9 mouse cellular contexts compared by ENCODE assay signal in the genomic region with DNA sequence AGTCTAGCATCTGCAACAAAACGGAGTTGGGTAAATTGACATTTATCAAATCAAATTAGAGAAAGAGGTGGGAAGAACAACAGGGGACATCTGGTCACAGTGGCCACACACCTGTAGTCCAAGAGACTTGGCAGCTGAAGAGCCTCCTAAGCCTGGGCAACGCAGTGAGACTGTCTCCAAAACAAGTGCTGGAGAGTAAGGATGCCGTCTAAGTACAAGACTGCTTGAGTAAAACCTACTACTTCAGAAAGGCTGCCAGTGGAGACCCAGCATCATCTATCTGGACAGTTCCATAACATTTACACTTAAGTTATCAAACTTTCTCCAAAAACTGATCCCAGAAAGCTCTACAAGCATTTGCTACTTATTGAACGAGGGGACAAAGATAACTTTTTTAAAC. TPM values are rescaled to one million over a fixed set of nuclear protein-coding genes. Genes with fewer than 3 reads are reported as not detected.
DNase-seq lines count a peak whose midpoint lies in the region; ATAC-seq and TF ChIP-seq lines count a peak whose summit lies in the region.
"Had no signal": no experiment of that assay in that cellular context is flagged by ENCODE, and none has a peak within 500 bp of the region (broad histone marks: within the 10 kb centered on the region; RNA-seq: fewer than 3 reads in every experiment).

No protein-coding gene starts in this region.

- no peak overlapping the region for H3K9ac ChIP-seq in hindbrain, postnatal 0 days (replicated peaks; ENCODE audit: low read length)
- no peak overlapping the region for H3K9ac ChIP-seq in midbrain, embryonic 15.5 days

- 84% methylated on average over 4 of the region's 4 CpGs for WGBS in forebrain, embryonic 10.5 days
- 37% methylated on average over 4 of the region's 4 CpGs for WGBS in hindbrain, postnatal 0 days
- WGBS in midbrain, embryonic 15.5 days = 53% methylated on average over 4 of the region's 4 CpGs

- no peak overlapping the region for H3K27ac ChIP-seq in layer of hippocampus, adult 2 months
- H3K27ac ChIP-seq in forebrain, embryonic 10.5 days = no peak overlapping the region
- no peak overlapping the region for H3K27ac ChIP-seq in hindbrain, postnatal 0 days
- no peak overlapping the region for H3K27ac ChIP-seq in midbrain, embryonic 15.5 days

- no peaks in the 10 kb centered on the region for H3K9me3 ChIP-seq in forebrain, embryonic 10.5 days
- no peaks in the 10 kb centered on the region for H3K9me3 ChIP-seq in hindbrain, postnatal 0 days (ENCODE audit: low read length)
- H3K9me3 ChIP-seq in midbrain, embryonic 15.5 days = no peaks in the 10 kb centered on the region

- no peaks in the 10 kb centered on the region for H3K27me3 ChIP-seq in forebrain, embryonic 10.5 days (ENCODE audit: poor library complexity, severe bottlenecking)
- no peaks in the 10 kb centered on the region for H3K27me3 ChIP-seq in hindbrain, postnatal 0 days (ENCODE audit: insufficient read depth, low read length)
- no peaks in the 10 kb centered on the region for H3K27me3 ChIP-seq in midbrain, embryonic 15.5 days (replicated peaks)

- peak overlapping the region; percentile 25 for H3K4me3 ChIP-seq in layer of hippocampus, adult 2 months
- H3K4me3 ChIP-seq in forebrain, embryonic 10.5 days = peak overlapping the region; percentile 97
- 0 out of 2 replicates have a peak overlapping the region, but pooled peaks have one; percentile 1 for H3K4me3 ChIP-seq in hindbrain, postnatal 0 days (ENCODE audit: low read length)
- H3K4me3 ChIP-seq in midbrain, embryonic 15.5 days = no peak overlapping the region

- no peak for DNase-seq in layer of hippocampus, adult 2 months (ENCODE audit: low spot score in 2 of 2)
- no peak for DNase-seq in layer of hippocampus, adult 8-10 months (ENCODE audit: low spot score in 2 of 2)
- DNase-seq in forebrain, embryonic 10.5 days (ENCODE audit: extremely low spot score, low spot score) = no peak
- DNase-seq in hindbrain, postnatal 0 days (ENCODE audit: low spot score) = no peak
- DNase-seq in layer of hippocampus, postnatal 14 days (ENCODE audit: low spot score in 2 of 2) = no peak
- DNase-seq in adipocyte (ENCODE audit: low spot score) = no peak
- DNase-seq in embryo, embryonic 9.5 days (ENCODE audit: extremely low spot score) = no peak
- DNase-seq: kidney, postnatal 36 days had no signal

- peaks cover 43% of the 10 kb centered on the region for H3K4me1 ChIP-seq in forebrain, embryonic 10.5 days
- H3K4me1 ChIP-seq in hindbrain, postnatal 0 days (ENCODE audit: insufficient read depth, low read length) = peaks cover 17% of the 10 kb centered on the region
- H3K4me1 ChIP-seq in midbrain, embryonic 15.5 days = peaks cover 44% of the 10 kb centered on the region

- peaks cover 72% of the 10 kb centered on the region for H3K36me3 ChIP-seq in forebrain, embryonic 10.5 days (replicated peaks)
- no peaks in the 10 kb centered on the region for H3K36me3 ChIP-seq in hindbrain, postnatal 0 days (ENCODE audit: insufficient read depth, low read length)
- H3K36me3 ChIP-seq in midbrain, embryonic 15.5 days (replicated peaks) = no peaks in the 10 kb centered on the region

- H3K4me2 ChIP-seq in hindbrain, postnatal 0 days (ENCODE audit: low read depth, low read length) = peak overlapping the region; percentile 78
- H3K4me2 ChIP-seq in midbrain, embryonic 15.5 days = peak overlapping the region; percentile 86

- ATAC-seq in hindbrain, postnatal 0 days = no peak
- ATAC-seq in midbrain, embryonic 15.5 days (replicated peaks) = no peak

- TF ChIP-seq CTCF in layer of hippocampus, adult 2 months (conservative IDR thresholded peaks at IDR 0.05) = no peak
- TF ChIP-seq CTCF in hindbrain, postnatal 0 days (IDR thresholded peaks at IDR 0.05; ENCODE audit: low read depth) = no peak

RNA-seq across cellular contexts. Expression of a gene that starts 3.7 kb away (rescaled TPM):
- total RNA-seq in layer of hippocampus, adult 2 months (2021) = 100 to 1,000 TPM; 210 to 225 TPM
- total RNA-seq in layer of hippocampus, adult 8-10 months (2022) = 100 to 1,000 TPM; 171 to 222 (median 202) TPM
- 200 and 207 TPM in 2 replicates for polyA plus RNA-seq in forebrain, embryonic 10.5 days (2016; fragmentation: Nextera tagmentation; extraction: Ambion mirVana)
- 28.6 and 30.2 TPM in 2 replicates for total RNA-seq in hindbrain, postnatal 0 days (2014; rRNA removed)
- 95.9 and 103 TPM in 2 replicates for polyA plus RNA-seq in hindbrain, postnatal 0 days (2015; fragmentation: Nextera tagmentation; extraction: Ambion mirVana)
- 156 and 180 TPM in 2 replicates for polyA plus RNA-seq in midbrain, embryonic 15.5 days (2015; fragmentation: Nextera tagmentation; extraction: Ambion mirVana)
- 100 to 1,000 TPM; 215 to 229 TPM for total RNA-seq in layer of hippocampus, postnatal 14 days (2021)

RNA-seq across cellular contexts. Expression of a gene that starts 3.8 kb away (rescaled TPM):
- total RNA-seq in layer of hippocampus, adult 2 months (2021) = 1 to 10 TPM; 1.4 to 2.2 TPM
- total RNA-seq in layer of hippocampus, adult 8-10 months (2022) = 1 to 10 TPM; 1.4 to 3.1 (median 1.6) TPM
- 1.7 and 2.2 TPM in 2 replicates for polyA plus RNA-seq in forebrain, embryonic 10.5 days (2016; fragmentation: Nextera tagmentation; extraction: Ambion mirVana)
- total RNA-seq in hindbrain, postnatal 0 days (2014; rRNA removed) = 0.52 and 1.2 TPM in 2 replicates
- polyA plus RNA-seq in hindbrain, postnatal 0 days (2015; fragmentation: Nextera tagmentation; extraction: Ambion mirVana) = 3.8 and 4.0 TPM in 2 replicates
- 2.8 and 3.8 TPM in 2 replicates for polyA plus RNA-seq in midbrain, embryonic 15.5 days (2015; fragmentation: Nextera tagmentation; extraction: Ambion mirVana)
- total RNA-seq in layer of hippocampus, postnatal 14 days (2021) = 1 to 10 TPM; 1.6 to 4.2 TPM
